Mouse (Mus musculus) cerebellum, adult 9-11 months (tissue): ENCODE measurements around the gene Cd247.

Experiments used
- DNase-seq: peaks from one replicate; pipeline ENCODE4 v3.0.0; 2022

Gene Cd247

DNA sequence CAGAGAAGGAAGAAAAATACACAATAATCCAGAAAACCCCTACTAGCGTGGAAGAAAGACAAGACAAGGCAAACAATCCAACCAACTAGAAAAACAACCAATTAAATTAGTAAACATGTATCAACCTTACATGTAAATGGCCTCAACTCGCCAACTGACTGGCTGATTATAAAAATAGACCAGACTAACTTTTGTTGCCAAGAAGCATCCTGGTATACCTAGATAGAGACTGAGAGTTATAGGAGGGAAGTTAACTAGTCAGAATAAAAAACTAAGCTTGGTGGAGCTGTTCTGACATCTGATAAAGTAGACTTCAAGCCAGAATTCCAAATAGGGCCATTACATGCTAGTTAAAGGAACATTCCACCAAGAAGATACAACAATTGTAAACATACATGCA, 136.7 kb downstream of the Cd247 start:
- no peak for DNase-seq
